Mouse (Mus musculus) heart, embryonic 11.5 days (tissue): ENCODE measurements around the gene Zfp398. TPM values are rescaled to one million over a fixed set of nuclear protein-coding genes. Genes with fewer than 3 reads are reported as not detected.

ENCODE experiments used
- ATAC-seq: fragments of 200-750 bp; cut with Nextera tagmentation; replicated peaks from 2 replicates; pipeline ENCODE4 v1.8.0; 2017; ENCODE audit warnings: moderate library complexity; ENCODE audit not compliant: insufficient number of reproducible peaks, low FRiP score, low TSS enrichment
- H3K27ac ChIP-seq: fragments of 300-500 bp; sonication (generic); 2 replicates; pipeline ENCODE4 v1.5.1; 2014; ENCODE audit warnings: mild to moderate bottlenecking, low read depth, low read length
- H3K27me3 ChIP-seq: fragments of 300-500 bp; sonication (generic); 2 replicates; pipeline ENCODE4 v1.6.1; 2014; ENCODE audit warnings: mild to moderate bottlenecking, low read length, mixed read lengths; ENCODE audit not compliant: control insufficient read depth, insufficient read depth
- H3K36me3 ChIP-seq: fragments of 300-500 bp; sonication (generic); 2 replicates; pipeline ENCODE4 v1.6.1; 2014; ENCODE audit warnings: mild to moderate bottlenecking, low read length, moderate library complexity, mixed read lengths; ENCODE audit not compliant: control insufficient read depth, insufficient read depth
- H3K4me1 ChIP-seq: fragments of 300-500 bp; sonication (generic); 2 replicates; pipeline ENCODE4 v1.6.1; 2014; ENCODE audit warnings: low read length; ENCODE audit not compliant: control insufficient read depth, insufficient read depth
- H3K4me2 ChIP-seq: fragments of 300-500 bp; sonication (generic); 2 replicates; pipeline ENCODE4 v1.6.1; 2014; ENCODE audit warnings: mild to moderate bottlenecking, moderate library complexity
- H3K4me3 ChIP-seq: fragments of 300-500 bp; sonication (generic); 2 replicates; pipeline ENCODE4 v1.5.1; 2014; ENCODE audit warnings: low read depth, low read length
- H3K9ac ChIP-seq: fragments of 300-500 bp; sonication (generic); 2 replicates; pipeline ENCODE4 v1.6.1; 2014; ENCODE audit warnings: mild to moderate bottlenecking, low read depth, low read length, moderate library complexity
- H3K9me3 ChIP-seq: fragments of 300-500 bp; sonication (generic); replicated peaks from 2 replicates; pipeline ENCODE4 v1.6.1; 2016; ENCODE audit warnings: low read length; ENCODE audit not compliant: control insufficient read depth
- WGBS: fragments of 180-500 bp; shearing (Covaris S2); extraction: QIAGEN DNeasy Blood & Tissue Kit; methylation state at CpG from one replicate; pipeline ENCODE4 v1.1.7; 2014; ENCODE audit not compliant: insufficient replicate concordance; 5-methylcytosine and 5-hydroxymethylcytosine counted together
- polyA plus RNA-seq: library from polyadenylated mRNA; unstranded; fragments of >200 nt; fragmentation: Nextera tagmentation; extraction: Ambion mirVana; gene quantifications from 2 replicates; pipeline ENCODE4 v1.2.1, GENCODE M21; 2014

Gene Zfp398
- polyA plus RNA-seq, 1 experiment from 2014 or later, result 4.0 TPM

GRCm38 (mm10) chr6:47816151-47816550 is 19.3 kb upstream of the Zfp398 start:
- Histone ChIP-seq H3K27ac (no peak overlapping the region), H3K4me2 (no peak overlapping the region), H3K27me3 (no peaks in the 10 kb centered on the region), H3K36me3 (no peaks in the 10 kb centered on the region), H3K9me3 (no peaks in the 10 kb centered on the region), H3K9ac (no peak overlapping the region), H3K4me1 (peaks cover 10% of the 10 kb centered on the region), H3K4me3 (no peak overlapping the region)
- 88% methylated on average over 1 of the region's 1 CpGs for WGBS
- ATAC-seq, result no peak

DNA sequence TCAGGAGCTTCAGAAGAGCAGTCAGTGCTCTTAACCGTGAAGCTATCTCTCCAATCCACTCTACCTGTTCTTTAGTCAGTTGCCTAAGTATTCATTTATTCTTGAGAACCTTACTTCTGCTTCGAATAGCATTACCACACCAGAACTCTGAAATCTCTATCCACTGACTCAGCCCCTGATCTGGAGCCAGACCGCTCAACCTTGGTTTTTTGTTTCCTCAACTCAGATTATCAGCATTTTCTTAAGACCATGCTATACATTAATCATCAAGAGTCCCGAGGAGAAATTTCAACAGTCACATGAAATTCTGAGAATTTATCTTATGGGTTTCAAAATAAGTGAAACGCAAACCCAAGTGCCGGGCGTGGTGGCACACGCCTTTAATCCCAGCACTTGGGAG is 16.7 kb upstream of the Zfp398 start:
- Histone ChIP-seq H3K4me2 (no peak overlapping the region), H3K9ac (no peak overlapping the region), H3K36me3 (no peaks in the 10 kb centered on the region), H3K9me3 (no peaks in the 10 kb centered on the region), H3K27ac (no peak overlapping the region), H3K27me3 (no peaks in the 10 kb centered on the region), H3K4me3 (no peak overlapping the region), H3K4me1 (no peaks in the 10 kb centered on the region)
- WGBS, result 86% methylated on average over 8 of the region's 8 CpGs
- no peak for ATAC-seq

GRCm38 (mm10) chr6:47819626-47820325 is 15.7 kb upstream of the Zfp398 start:
- H3K9ac ChIP-seq, result no peak overlapping the region

GRCm38 (mm10) chr6:47821236-47821635 is 14.2 kb upstream of the Zfp398 start:
- no peak overlapping the region for H3K27ac ChIP-seq
- no peaks in the 10 kb centered on the region for H3K4me1 ChIP-seq
- ATAC-seq, result no peak
- H3K4me3 ChIP-seq, result no peak overlapping the region
- no peak overlapping the region for H3K4me2 ChIP-seq
- no peak overlapping the region for H3K9ac ChIP-seq
- no peaks in the 10 kb centered on the region for H3K9me3 ChIP-seq
- no peaks in the 10 kb centered on the region for H3K27me3 ChIP-seq
- 85% methylated on average over 5 of the region's 5 CpGs for WGBS
- H3K36me3 ChIP-seq, result no peaks in the 10 kb centered on the region

More at GRCm38 (mm10) chr6:47819626-47820325, 15.7 kb upstream of the Zfp398 start:
- H3K27me3 ChIP-seq, result no peaks in the 10 kb centered on the region
- H3K36me3 ChIP-seq, result no peaks in the 10 kb centered on the region
- H3K27ac ChIP-seq, result no peak overlapping the region
- H3K4me2 ChIP-seq, result no peak overlapping the region
- 87% methylated on average over 23 of the region's 23 CpGs for WGBS
- H3K4me3 ChIP-seq, result no peak overlapping the region
- ATAC-seq, result no peak
- no peaks in the 10 kb centered on the region for H3K4me1 ChIP-seq
- no peaks in the 10 kb centered on the region for H3K9me3 ChIP-seq

DNA sequence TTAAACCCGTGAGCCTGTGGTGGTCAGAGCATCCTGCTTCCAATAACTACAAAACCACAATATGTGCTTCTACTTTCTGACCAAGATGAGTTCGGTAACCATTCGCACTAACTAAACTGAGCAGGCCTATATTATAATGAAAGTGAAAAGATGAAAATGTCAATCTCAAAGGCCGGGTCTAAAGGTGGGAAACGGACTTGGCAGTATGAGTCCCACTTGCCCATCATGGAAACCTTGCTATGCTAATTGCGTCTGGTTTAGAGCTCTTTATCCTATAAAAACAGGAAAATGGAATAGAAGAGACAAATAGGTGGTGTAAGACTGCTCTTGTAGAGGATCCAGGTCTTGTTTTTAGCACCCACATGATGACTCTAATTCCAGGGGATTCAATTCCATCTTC is 13.7 kb upstream of the Zfp398 start:
- no peaks in the 10 kb centered on the region for H3K27me3 ChIP-seq
- H3K4me2 ChIP-seq, result no peak overlapping the region
- H3K9ac ChIP-seq, result no peak overlapping the region
- 80% methylated on average over 6 of the region's 6 CpGs for WGBS
- H3K27ac ChIP-seq, result no peak overlapping the region
- no peaks in the 10 kb centered on the region for H3K9me3 ChIP-seq
- no peak overlapping the region for H3K4me3 ChIP-seq
- no peaks in the 10 kb centered on the region for H3K4me1 ChIP-seq
- H3K36me3 ChIP-seq, result no peaks in the 10 kb centered on the region
- ATAC-seq, result no peak

DNA sequence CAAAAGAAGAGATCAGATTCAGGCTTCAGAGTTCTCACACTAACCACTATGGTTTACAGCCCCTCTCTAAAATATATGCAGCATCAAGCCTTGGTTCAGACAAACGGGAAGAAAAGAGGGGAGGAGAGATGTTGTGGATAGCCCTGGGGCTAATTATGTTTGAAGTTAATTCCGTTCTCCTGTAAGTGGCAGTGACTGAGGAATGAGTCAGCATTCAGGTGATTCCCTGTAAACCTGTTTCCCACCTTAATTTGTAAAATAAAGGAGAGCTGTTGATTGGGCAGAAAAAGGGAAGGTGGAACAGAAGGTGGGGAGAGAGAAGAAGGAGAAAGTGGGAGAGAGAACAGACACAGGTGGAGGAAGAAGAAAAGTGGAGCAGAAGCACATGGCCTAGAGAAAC is 11.2 kb upstream of the Zfp398 start:
- 58% methylated on average over 2 of the region's 2 CpGs for WGBS
- H3K4me2 ChIP-seq, result no peak overlapping the region
- H3K4me1 ChIP-seq, result no peaks in the 10 kb centered on the region
- H3K27me3 ChIP-seq, result no peaks in the 10 kb centered on the region
- no peaks in the 10 kb centered on the region for H3K9me3 ChIP-seq
- H3K27ac ChIP-seq, result no peak overlapping the region
- H3K36me3 ChIP-seq, result no peaks in the 10 kb centered on the region
- no peak overlapping the region for H3K4me3 ChIP-seq
- H3K9ac ChIP-seq, result no peak overlapping the region
- no peak for ATAC-seq

- Histone ChIP-seq H3K4me3 (no peak overlapping the region), H3K4me1 (peaks cover 3% of the 10 kb centered on the region), H3K27ac (no peak overlapping the region), H3K36me3 (no peaks in the 10 kb centered on the region), H3K27me3 (no peaks in the 10 kb centered on the region), H3K9ac (no peak overlapping the region), H3K4me2 (no peak overlapping the region), H3K9me3 (no peaks in the 10 kb centered on the region)
- whole genome bisulfite sequencing, result 89% methylated on average over 4 of the region's 4 CpGs
- no peak for ATAC-seq
These were observed 8.0 kb upstream of the Zfp398 start for GRCm38 (mm10) chr6:47827462-47827861.

DNA sequence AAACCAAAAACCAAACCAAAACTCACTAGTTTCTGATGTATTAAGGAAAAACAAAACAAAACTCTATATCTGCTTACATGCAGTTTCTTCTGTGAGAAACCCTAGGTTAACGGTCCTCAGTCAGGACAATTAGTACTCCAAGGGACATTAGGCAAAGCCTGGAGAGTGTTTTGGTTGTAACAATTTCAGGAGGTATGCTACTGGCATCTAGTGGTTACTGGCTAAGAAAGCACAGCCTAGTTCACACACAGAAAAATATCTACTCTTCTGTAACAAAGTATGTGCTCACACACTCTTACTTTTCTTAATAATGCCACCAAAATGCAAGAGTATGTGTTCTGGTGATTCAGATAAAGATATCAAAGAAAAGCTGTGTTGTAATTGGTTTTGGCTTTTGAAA is 6.5 kb upstream of the Zfp398 start:
- no peak overlapping the region for H3K4me2 ChIP-seq
- no peak overlapping the region for H3K4me3 ChIP-seq
- H3K9me3 ChIP-seq, result no peaks in the 10 kb centered on the region
- 24% methylated on average over 1 of the region's 1 CpGs for WGBS
- H3K4me1 ChIP-seq, result peaks cover 3% of the 10 kb centered on the region
- H3K27me3 ChIP-seq, result no peaks in the 10 kb centered on the region
- H3K9ac ChIP-seq, result no peak overlapping the region
- H3K27ac ChIP-seq, result no peak overlapping the region
- ATAC-seq, result no peak
- no peaks in the 10 kb centered on the region for H3K36me3 ChIP-seq
